Mouse (Mus musculus) testis, adult 2 months (tissue): ENCODE results near the gene Pkig. TPM values are rescaled to one million over a fixed set of nuclear protein-coding genes. Genes with fewer than 3 reads are reported as not detected.

ENCODE experiments used
- H3K27ac ChIP-seq: fragments of 200-500 bp; 2 replicates; pipeline ENCODE4 v1.5.1; 2012; ENCODE audit warnings: low read depth, low read length; ENCODE audit not compliant: control insufficient read depth, insufficient read depth
- H3K27me3 ChIP-seq: fragments of 200-500 bp; 2 replicates; pipeline ENCODE4 v1.6.1; 2012; ENCODE audit warnings: mild to moderate bottlenecking, low read length, moderate library complexity; ENCODE audit not compliant: control insufficient read depth, insufficient read depth
- H3K36me3 ChIP-seq: fragments of 200-500 bp; 2 replicates; pipeline ENCODE4 v1.6.1; 2012; ENCODE audit warnings: mild to moderate bottlenecking, low read length; ENCODE audit not compliant: control insufficient read depth, insufficient read depth
- H3K4me1 ChIP-seq: fragments of 200-500 bp; 2 replicates; pipeline ENCODE4 v1.6.1; 2012; ENCODE audit warnings: low read length; ENCODE audit not compliant: control insufficient read depth, insufficient read depth
- H3K4me3 ChIP-seq: fragments of 200-500 bp; 2 replicates; pipeline ENCODE4 v1.5.1; 2012; ENCODE audit warnings: low read depth, mild to moderate bottlenecking, low read length, moderate library complexity, mixed read lengths; ENCODE audit not compliant: control insufficient read depth
- CTCF ChIP-seq: fragments of 200-500 bp; IDR thresholded peaks from 2 replicates; pipeline ENCODE4 v1.5.1; 2012; ENCODE audit warnings: low read depth, mild to moderate bottlenecking, inconsistent platforms, low read length, moderate library complexity; ENCODE audit not compliant: control insufficient read depth, insufficient read depth, insufficient replicate concordance
- POLR2A ChIP-seq: fragments of 200-500 bp; IDR thresholded peaks from 2 replicates; pipeline ENCODE4 v1.6.1; 2012; ENCODE audit warnings: low read depth, mild to moderate bottlenecking, inconsistent platforms, low read length, moderate library complexity; ENCODE audit not compliant: control insufficient read depth
- polyA plus RNA-seq: library from polyadenylated mRNA; depleted of rRNA; stranded (reverse); fragments of >200 nt; gene quantifications from 2 replicates; pipeline ENCODE4 v1.2.3, GENCODE M21; 2012

Pkig gene
- polyA plus RNA-seq, 1 experiment: 319 TPM

- no peak for TF ChIP-seq POLR2A
- TF ChIP-seq CTCF: no peak
- no peak overlapping the region for H3K4me3 ChIP-seq
- no peaks in the 10 kb centered on the region for H3K27me3 ChIP-seq
- H3K4me1 ChIP-seq: peaks cover 7% of the 10 kb centered on the region
- no peaks in the 10 kb centered on the region for H3K36me3 ChIP-seq
- H3K27ac ChIP-seq: peak overlapping the region; percentile 40; the same call in 1 of the 2 replicates
Observed at GRCm38 (mm10) chr2:163693716-163694314, 35.6 kb downstream of the Pkig start.

- no peaks in the 10 kb centered on the region for H3K27me3 ChIP-seq
- no peak overlapping the region for H3K4me3 ChIP-seq
- H3K4me1 ChIP-seq: peaks cover 2% of the 10 kb centered on the region
- H3K36me3 ChIP-seq: no peaks in the 10 kb centered on the region
- TF ChIP-seq CTCF (no peak), POLR2A (no peak)
- H3K27ac ChIP-seq: no peak overlapping the region
Observed at GRCm38 (mm10) chr2:163696763-163697162, 38.6 kb downstream of the Pkig start.

- Histone ChIP-seq H3K4me1 (peaks cover 2% of the 10 kb centered on the region; the same call in 1 of the 2 replicates), H3K27ac (no peak overlapping the region), H3K36me3 (no peaks in the 10 kb centered on the region), H3K4me3 (no peak overlapping the region), H3K27me3 (no peaks in the 10 kb centered on the region)
- no peak for TF ChIP-seq CTCF
- no peak for TF ChIP-seq POLR2A
Observed at GRCm38 (mm10) chr2:163697764-163698480, 39.7 kb downstream of the Pkig start.

GRCm38 (mm10) chr2:163699078-163699780, 41.0 kb downstream of the Pkig start:
- H3K27ac ChIP-seq: no peak overlapping the region
- no peaks in the 10 kb centered on the region for H3K36me3 ChIP-seq
- no peaks in the 10 kb centered on the region for H3K4me1 ChIP-seq
- H3K4me3 ChIP-seq: no peak overlapping the region
- TF ChIP-seq POLR2A (no peak), CTCF (no peak)
- H3K27me3 ChIP-seq: no peaks in the 10 kb centered on the region

- TF ChIP-seq CTCF: no peak
- TF ChIP-seq POLR2A: no peak
- no peaks in the 10 kb centered on the region for H3K36me3 ChIP-seq
- H3K4me3 ChIP-seq: no peak overlapping the region
- no peaks in the 10 kb centered on the region for H3K27me3 ChIP-seq
- H3K4me1 ChIP-seq: no peaks in the 10 kb centered on the region
- no peak overlapping the region for H3K27ac ChIP-seq
Observed at GRCm38 (mm10) chr2:163702431-163702830, 44.2 kb downstream of the Pkig start.

- Histone ChIP-seq H3K27me3 (no peaks in the 10 kb centered on the region), H3K4me3 (no peak overlapping the region), H3K4me1 (no peaks in the 10 kb centered on the region), H3K36me3 (no peaks in the 10 kb centered on the region), H3K27ac (0 out of 2 replicates have a peak overlapping the region, but pooled peaks have one; percentile 15)
- no peak for TF ChIP-seq POLR2A
- TF ChIP-seq CTCF: no peak
Observed at GRCm38 (mm10) chr2:163702921-163703320, 44.7 kb downstream of the Pkig start.

GRCm38 (mm10) chr2:163703599-163704260, 45.5 kb downstream of the Pkig start:
- Histone ChIP-seq H3K27me3 (no peaks in the 10 kb centered on the region), H3K4me1 (no peaks in the 10 kb centered on the region), H3K4me3 (no peak overlapping the region), H3K27ac (no peak overlapping the region), H3K36me3 (no peaks in the 10 kb centered on the region)
- no peak for TF ChIP-seq POLR2A
- no peak for TF ChIP-seq CTCF
